Mouse (Mus musculus): ENCODE measurements around the gene Klhl25. TPM values are rescaled to one million over a fixed set of nuclear protein-coding genes. Genes with fewer than 3 reads are reported as not detected.
"Not testable (repeated sequence)": the region's sequence is repeated elsewhere in the genome, so short reads cannot be mapped to it uniquely, and the experiment has no call there.

Gene Klhl25
- polyA plus RNA-seq, 1 experiment from 2014 or later, result 23.7 TPM

GRCm38 (mm10) chr7:75893709-75894108, 45.6 kb downstream of the Klhl25 start:
- Histone ChIP-seq H3K27me3 (ENCODE audit: low read depth, poor library complexity, severe bottlenecking) (no peaks in the 10 kb centered on the region), H3K9me3 (replicated peaks) (no peaks in the 10 kb centered on the region), H3K4me1 (peaks cover under 1% of the 10 kb centered on the region), H3K27ac (replicated peaks) (no peak overlapping the region), H3K4me3 (no peak overlapping the region), H3K36me3 (no peaks in the 10 kb centered on the region)
- no peak for DNase-seq (ENCODE audit: low spot score)
- 93% methylated on average over 8 of the region's 8 CpGs for WGBS

DNA sequence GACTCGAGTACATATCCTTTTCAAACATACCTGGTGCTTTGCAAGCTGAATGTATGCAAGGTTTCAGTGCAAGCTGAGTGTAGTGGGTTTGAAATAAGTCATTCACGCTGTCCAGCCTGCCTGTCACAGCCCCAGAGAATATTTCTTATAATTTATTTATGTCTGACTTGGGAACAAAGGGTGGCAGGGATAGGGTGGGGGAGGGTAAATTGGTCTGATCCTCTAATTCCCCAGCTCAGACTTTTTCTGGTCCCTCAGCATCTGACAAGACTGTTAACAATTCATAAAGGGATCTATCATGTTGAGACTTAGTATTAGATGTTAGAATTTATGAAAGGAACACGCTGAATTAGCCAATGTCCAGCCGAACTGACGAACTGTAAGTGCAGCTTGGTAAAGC, 48.9 kb downstream of the Klhl25 start:
- 89% methylated on average over 5 of the region's 5 CpGs for WGBS
- Histone ChIP-seq H3K4me1 (peaks cover 11% of the 10 kb centered on the region), H3K27ac (replicated peaks) (no peak overlapping the region), H3K36me3 (no peaks in the 10 kb centered on the region), H3K27me3 (ENCODE audit: low read depth, poor library complexity, severe bottlenecking) (no peaks in the 10 kb centered on the region), H3K9me3 (replicated peaks) (no peaks in the 10 kb centered on the region), H3K4me3 (no peak overlapping the region)
- no peak for DNase-seq (ENCODE audit: low spot score)

DNA sequence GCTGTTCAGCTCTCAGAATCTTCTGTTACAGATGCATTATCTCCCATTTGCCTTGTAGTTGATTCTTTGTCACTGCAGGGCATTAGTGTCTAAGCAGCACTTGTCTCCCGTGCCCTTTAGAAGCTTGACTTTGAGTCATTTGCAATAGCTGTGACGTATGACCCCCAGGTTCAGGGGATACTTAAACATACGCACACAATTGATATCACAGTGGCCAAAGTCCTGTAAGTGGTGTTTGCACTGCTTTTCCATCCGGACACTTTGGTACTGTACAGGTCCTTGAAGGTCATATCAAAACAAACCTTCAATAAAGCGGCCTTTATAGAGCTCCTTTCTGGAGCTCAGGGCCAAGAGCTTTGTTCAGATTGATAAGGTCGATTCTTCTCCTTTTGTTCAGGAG, 51.0 kb downstream of the Klhl25 start:
- Histone ChIP-seq H3K4me1 (peaks cover 11% of the 10 kb centered on the region), H3K27me3 (ENCODE audit: low read depth, poor library complexity, severe bottlenecking) (no peaks in the 10 kb centered on the region), H3K36me3 (no peaks in the 10 kb centered on the region), H3K27ac (replicated peaks) (no peak overlapping the region), H3K4me3 (no peak overlapping the region), H3K9me3 (replicated peaks) (no peaks in the 10 kb centered on the region)
- WGBS, result 64% methylated on average over 6 of the region's 6 CpGs
- DNase-seq (ENCODE audit: low spot score), result no peak

DNA sequence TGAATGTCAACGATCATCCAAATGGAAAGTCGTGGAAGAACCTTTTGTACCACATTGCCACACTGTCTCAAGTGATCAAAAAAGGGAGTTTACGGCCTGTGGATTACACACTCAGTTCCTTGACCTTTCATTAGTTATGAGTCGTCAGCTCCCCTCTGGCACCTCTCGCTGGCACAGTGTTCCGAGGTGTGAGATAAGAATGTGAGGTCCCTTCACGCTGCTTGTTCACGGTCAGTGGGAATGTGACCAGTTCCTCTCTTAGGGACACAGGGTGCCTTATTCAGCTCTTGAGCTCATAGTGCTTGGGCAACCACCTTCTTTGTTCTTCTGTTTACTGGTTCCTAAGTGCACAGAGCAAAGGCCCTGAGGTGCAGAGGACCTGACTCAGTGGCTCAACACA, 51.4 kb downstream of the Klhl25 start:
- DNase-seq (ENCODE audit: low spot score), result no peak
- H3K9me3 ChIP-seq (replicated peaks), result no peaks in the 10 kb centered on the region
- no peak overlapping the region for H3K4me3 ChIP-seq
- H3K4me1 ChIP-seq, result peaks cover 11% of the 10 kb centered on the region
- no peaks in the 10 kb centered on the region for H3K36me3 ChIP-seq
- H3K27me3 ChIP-seq (ENCODE audit: low read depth, poor library complexity, severe bottlenecking), result no peaks in the 10 kb centered on the region
- no peak overlapping the region for H3K27ac ChIP-seq (replicated peaks)
- 52% methylated on average over 8 of the region's 8 CpGs for WGBS

- H3K27ac ChIP-seq (replicated peaks), result no peak overlapping the region
- H3K4me3 ChIP-seq, result no peak overlapping the region
- H3K27me3 ChIP-seq (ENCODE audit: low read depth, poor library complexity, severe bottlenecking), result no peaks in the 10 kb centered on the region
- WGBS, result 77% methylated on average over 4 of the region's 4 CpGs
- no peaks in the 10 kb centered on the region for H3K9me3 ChIP-seq (replicated peaks)
- H3K36me3 ChIP-seq, result no peaks in the 10 kb centered on the region
- peaks cover 11% of the 10 kb centered on the region for H3K4me1 ChIP-seq
- DNase-seq (ENCODE audit: low spot score), result no peak
Measured at GRCm38 (mm10) chr7:75899954-75900353, 51.8 kb downstream of the Klhl25 start.

- H3K9me3 ChIP-seq (replicated peaks), result no peaks in the 10 kb centered on the region
- H3K36me3 ChIP-seq, result no peaks in the 10 kb centered on the region
- 60% methylated on average over 2 of the region's 2 CpGs for WGBS
- no peak overlapping the region for H3K4me3 ChIP-seq
- peaks cover 1% of the 10 kb centered on the region for H3K4me1 ChIP-seq
- no peak for DNase-seq (ENCODE audit: low spot score)
- H3K27ac ChIP-seq (replicated peaks), result no peak overlapping the region
- no peaks in the 10 kb centered on the region for H3K27me3 ChIP-seq (ENCODE audit: low read depth, poor library complexity, severe bottlenecking)
Measured at GRCm38 (mm10) chr7:75905145-75905544, 57.0 kb downstream of the Klhl25 start.

DNA sequence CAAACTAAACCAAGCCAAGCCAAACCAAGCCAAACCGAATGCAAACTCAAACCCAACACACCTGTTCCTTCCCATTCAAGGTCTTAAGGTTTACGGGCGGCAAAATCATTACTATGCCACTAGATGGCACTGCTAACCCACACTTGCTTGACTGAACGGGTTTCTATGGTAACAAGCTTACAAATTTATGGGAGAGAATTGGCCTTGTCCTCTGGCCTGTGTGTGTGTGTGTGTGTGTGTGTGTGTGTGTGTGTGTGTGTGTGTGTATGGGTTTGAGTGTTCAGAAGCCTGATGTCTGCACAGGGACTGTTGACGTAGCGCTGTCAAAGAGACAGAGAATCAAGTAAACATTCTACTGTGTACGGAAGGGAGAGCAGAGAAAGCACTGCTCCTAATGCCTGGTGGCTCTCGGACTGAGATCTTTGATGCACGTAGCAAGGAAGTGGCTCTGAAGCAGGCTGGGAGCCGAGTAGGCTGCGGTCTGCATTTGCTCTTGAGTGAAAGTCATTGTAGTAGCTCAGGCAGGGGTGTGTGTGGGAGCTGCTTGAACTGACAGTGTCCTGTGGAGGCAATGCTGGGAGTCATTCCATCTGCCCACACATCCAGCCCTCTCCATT, 62.0 kb downstream of the Klhl25 start:
- peak; percentile 74 for DNase-seq (ENCODE audit: low spot score)
- H3K4me3 ChIP-seq, result peak overlapping the region; percentile 48
- 19% methylated on average over 11 of the region's 11 CpGs for WGBS
- H3K9me3 ChIP-seq (replicated peaks), result no peaks in the 10 kb centered on the region
- peak overlapping the region; percentile 75 for H3K27ac ChIP-seq (replicated peaks)
- H3K4me1 ChIP-seq, result peaks cover 12% of the 10 kb centered on the region
- no peaks in the 10 kb centered on the region for H3K27me3 ChIP-seq (ENCODE audit: low read depth, poor library complexity, severe bottlenecking)
- no peaks in the 10 kb centered on the region for H3K36me3 ChIP-seq

DNA sequence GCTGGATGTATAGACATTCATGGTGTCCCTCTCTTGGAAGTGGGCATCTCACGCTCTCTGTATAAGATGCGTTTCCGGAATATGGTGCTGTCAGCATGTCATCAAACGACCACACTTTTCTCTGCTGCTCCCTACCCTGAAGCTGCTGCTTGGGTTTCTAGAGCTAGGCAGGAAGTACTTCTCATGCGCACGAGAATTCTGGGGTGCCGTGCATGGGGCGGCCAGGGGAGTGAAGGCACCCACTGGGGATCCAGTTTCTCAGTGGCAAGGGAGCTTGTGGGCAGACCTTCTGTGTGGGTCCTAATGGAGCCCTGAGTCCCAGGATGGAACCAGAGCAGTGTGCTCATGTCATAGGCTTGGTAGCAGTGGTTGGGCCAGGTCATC, 62.5 kb downstream of the Klhl25 start:
- no peak for DNase-seq (ENCODE audit: low spot score)
- Histone ChIP-seq H3K4me1 (peaks cover 12% of the 10 kb centered on the region), H3K36me3 (no peaks in the 10 kb centered on the region), H3K4me3 (peak overlapping the region; percentile 48), H3K27me3 (ENCODE audit: low read depth, poor library complexity, severe bottlenecking) (no peaks in the 10 kb centered on the region), H3K9me3 (replicated peaks) (no peaks in the 10 kb centered on the region), H3K27ac (replicated peaks) (peak overlapping the region; percentile 75)
- WGBS, result 91% methylated on average over 8 of the region's 8 CpGs

DNA sequence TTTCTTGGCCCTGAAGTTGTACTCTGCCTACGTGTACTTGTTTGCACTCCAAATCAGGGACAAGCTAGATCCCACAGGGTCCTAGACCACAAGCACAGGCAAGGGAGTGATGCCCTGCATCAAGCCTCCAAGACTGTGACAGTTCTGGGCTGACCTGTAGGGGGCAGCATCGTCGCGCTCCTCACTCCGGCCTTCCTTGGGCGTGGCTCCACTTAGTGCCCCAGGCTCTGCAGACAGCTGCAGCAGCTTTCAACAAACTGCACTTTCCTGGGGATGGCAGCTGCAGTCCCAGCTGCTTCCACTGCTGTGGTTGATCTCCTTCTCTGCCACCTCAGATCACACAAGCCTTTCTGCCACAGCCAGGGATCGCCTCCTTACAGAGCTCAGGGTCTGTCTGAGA, 65.8 kb downstream of the Klhl25 start:
- Histone ChIP-seq H3K36me3 (no peaks in the 10 kb centered on the region), H3K4me3 (no peak overlapping the region), H3K27ac (replicated peaks) (no peak overlapping the region), H3K9me3 (replicated peaks) (no peaks in the 10 kb centered on the region), H3K27me3 (ENCODE audit: low read depth, poor library complexity, severe bottlenecking) (no peaks in the 10 kb centered on the region), H3K4me1 (peaks cover 12% of the 10 kb centered on the region)
- peak; percentile 88 for DNase-seq (ENCODE audit: low spot score)
- WGBS, result 4% methylated on average over 7 of the region's 7 CpGs

GRCm38 (mm10) chr7:75915550-75915949, 67.4 kb downstream of the Klhl25 start:
- WGBS, result 83% methylated on average over 3 of the region's 3 CpGs
- not testable (repeated sequence) for H3K36me3 ChIP-seq; DNase-seq (ENCODE audit: low spot score); H3K4me1 ChIP-seq; H3K4me3 ChIP-seq; H3K27me3 ChIP-seq (ENCODE audit: low read depth, poor library complexity, severe bottlenecking); H3K27ac ChIP-seq (replicated peaks); H3K9me3 ChIP-seq (replicated peaks)

DNA sequence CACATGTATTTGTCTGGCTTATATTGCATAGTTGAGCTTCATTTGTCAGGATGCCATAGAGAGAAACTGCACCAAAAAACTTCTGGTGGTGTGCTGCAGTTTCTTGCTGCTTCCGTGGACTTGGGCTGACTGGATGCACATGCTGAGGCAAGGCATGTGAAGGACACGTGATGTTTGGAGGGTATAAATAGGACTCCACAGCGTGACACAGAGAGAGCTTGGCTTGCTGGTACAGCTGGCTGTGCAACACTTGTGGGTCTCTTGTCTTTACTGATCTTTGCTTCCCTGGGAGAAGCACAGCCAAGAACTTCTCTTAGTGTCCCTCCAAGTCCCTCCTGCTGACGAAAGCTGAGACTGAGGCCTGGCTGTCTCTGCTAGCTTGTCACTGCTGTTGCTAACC, 69.6 kb downstream of the Klhl25 start:
- Histone ChIP-seq H3K36me3 (no peaks in the 10 kb centered on the region), H3K4me3 (no peak overlapping the region), H3K9me3 (replicated peaks) (no peaks in the 10 kb centered on the region), H3K4me1 (peaks cover 4% of the 10 kb centered on the region; the same call in 1 of the 2 replicates), H3K27me3 (ENCODE audit: low read depth, poor library complexity, severe bottlenecking) (no peaks in the 10 kb centered on the region), H3K27ac (replicated peaks) (no peak overlapping the region)
- WGBS, result 80% methylated on average over 4 of the region's 4 CpGs
- no peak for DNase-seq (ENCODE audit: low spot score)

GRCm38 (mm10) chr7:75919745-75920144, 71.6 kb downstream of the Klhl25 start:
- not testable (repeated sequence) for DNase-seq (ENCODE audit: low spot score); H3K9me3 ChIP-seq (replicated peaks)
- WGBS, result 74% methylated on average over 3 of the region's 3 CpGs

More at GRCm38 (mm10) chr7:75919745-75920144, 71.6 kb downstream of the Klhl25 start:
- not testable (repeated sequence) for H3K4me3 ChIP-seq; H3K36me3 ChIP-seq; H3K27ac ChIP-seq (replicated peaks); H3K4me1 ChIP-seq; H3K27me3 ChIP-seq (ENCODE audit: low read depth, poor library complexity, severe bottlenecking)
